In genomic region chrX:36551351-36551750, GRCm38 (mm10) we compare ENCODE assay signal across 9 mouse cellular contexts. TPM values are rescaled to one million over a fixed set of nuclear protein-coding genes. Genes with fewer than 3 reads are reported as not detected.
DNase-seq lines count a peak whose midpoint lies in the region; ATAC-seq lines count a peak whose summit lies in the region.
"Had no signal": no experiment of that assay in that cellular context is flagged by ENCODE, and none has a peak within 500 bp of the region (broad histone marks: within the 10 kb centered on the region; RNA-seq: fewer than 3 reads in every experiment).

No protein-coding gene starts in this region.

- H3K9ac ChIP-seq in lung, embryonic 15.5 days = no peak overlapping the region
- no peak overlapping the region for H3K9ac ChIP-seq in hindbrain, embryonic 15.5 days
- no peak overlapping the region for H3K9ac ChIP-seq in stomach, embryonic 14.5 days (replicated peaks; ENCODE audit: low read depth, low read length)

- 26% methylated on average over 6 of the region's 6 CpGs for WGBS in lung, embryonic 15.5 days
- 30% methylated on average over 6 of the region's 6 CpGs for WGBS in hindbrain, embryonic 15.5 days
- WGBS in stomach, embryonic 14.5 days = 33% methylated on average over 6 of the region's 6 CpGs

- no peaks in the 10 kb centered on the region for H3K4me1 ChIP-seq in lung, embryonic 15.5 days
- 0 out of 2 replicates have a peak, but pooled peaks cover 6% of the 10 kb centered on the region for H3K4me1 ChIP-seq in hindbrain, embryonic 15.5 days (replicated peaks)
- H3K4me1 ChIP-seq in stomach, embryonic 14.5 days (ENCODE audit: control insufficient read depth, insufficient read depth, low read length) = no peaks in the 10 kb centered on the region

- ATAC-seq in frontal cortex, adult (ENCODE audit: low TSS enrichment) = peak; percentile 81
- ATAC-seq in lung, embryonic 15.5 days (ENCODE audit: borderline replicate concordance, extremely low read depth, low FRiP score, low TSS enrichment) = no peak
- no peak for ATAC-seq in hindbrain, embryonic 15.5 days (ENCODE audit: low FRiP score, low read depth)
- no peak for ATAC-seq in stomach, embryonic 14.5 days (ENCODE audit: insufficient number of reproducible peaks, insufficient read depth, low FRiP score, low read depth)
- no peak for ATAC-seq in CD4-positive, CD25-positive, alpha-beta regulatory T cell, adult 4 months

- peak overlapping the region; percentile 87 for H3K27ac ChIP-seq in lung, embryonic 15.5 days
- H3K27ac ChIP-seq in hindbrain, embryonic 15.5 days (replicated peaks) = peak overlapping the region; percentile 55
- peak overlapping the region; percentile 91 for H3K27ac ChIP-seq in stomach, embryonic 14.5 days (ENCODE audit: low read length)

- no peaks in the 10 kb centered on the region for H3K27me3 ChIP-seq in lung, embryonic 15.5 days
- no peaks in the 10 kb centered on the region for H3K27me3 ChIP-seq in hindbrain, embryonic 15.5 days
- no peaks in the 10 kb centered on the region for H3K27me3 ChIP-seq in stomach, embryonic 14.5 days (ENCODE audit: control insufficient read depth, insufficient read depth, low read length)

- H3K9me3 ChIP-seq in lung, embryonic 15.5 days = no peaks in the 10 kb centered on the region
- no peaks in the 10 kb centered on the region for H3K9me3 ChIP-seq in hindbrain, embryonic 15.5 days
- no peaks in the 10 kb centered on the region for H3K9me3 ChIP-seq in stomach, embryonic 14.5 days (ENCODE audit: control insufficient read depth, low read depth, low read length)

- no peaks in the 10 kb centered on the region for H3K36me3 ChIP-seq in lung, embryonic 15.5 days
- no peaks in the 10 kb centered on the region for H3K36me3 ChIP-seq in hindbrain, embryonic 15.5 days
- H3K36me3 ChIP-seq in stomach, embryonic 14.5 days (ENCODE audit: control insufficient read depth, insufficient read depth, low read length) = no peaks in the 10 kb centered on the region

- 0 out of 2 replicates have a peak overlapping the region, but pooled peaks have one; percentile 3 for H3K4me2 ChIP-seq in lung, embryonic 15.5 days
- no peak overlapping the region for H3K4me2 ChIP-seq in hindbrain, embryonic 15.5 days
- no peak overlapping the region for H3K4me2 ChIP-seq in stomach, embryonic 14.5 days (replicated peaks; ENCODE audit: low read depth, low read length)

- DNase-seq in frontal cortex, postnatal 10 days (ENCODE audit: low spot score in 2 of 2) = no peak
- DNase-seq in lung, postnatal 14 days = no peak
- DNase-seq in left cerebral cortex, adult 11 months (ENCODE audit: low spot score) = no peak
- DNase-seq: thymus, adult 18-20 months had no signal

- H3K4me3 ChIP-seq in lung, embryonic 15.5 days = no peak overlapping the region
- H3K4me3 ChIP-seq in hindbrain, embryonic 15.5 days = no peak overlapping the region
- H3K4me3 ChIP-seq in stomach, embryonic 14.5 days (ENCODE audit: low read depth, low read length) = no peak overlapping the region

RNA-seq across cellular contexts. Expression of gene Pgrmc1, which starts 46.7 kb away (rescaled TPM):
- polyA plus RNA-seq in lung, embryonic 15.5 days (2015; fragmentation: Nextera tagmentation; extraction: Ambion mirVana) = 233 and 239 TPM in 2 replicates
- 607 and 612 TPM in 2 replicates for polyA plus RNA-seq in hindbrain, embryonic 15.5 days (2015; fragmentation: Nextera tagmentation; extraction: Ambion mirVana)
- polyA plus RNA-seq in stomach, embryonic 14.5 days (2014; fragmentation: Nextera tagmentation; extraction: Ambion mirVana) = 245 and 259 TPM in 2 replicates
- polyA plus RNA-seq in CD4-positive, CD25-positive, alpha-beta regulatory T cell, adult 4 months (2017; shearing (Covaris generic)) = 10 to 100 TPM; 57.8 to 64.4 TPM

RNA-seq across cellular contexts. Expression of gene Gm14569, which starts 59.7 kb away (rescaled TPM):
- 0.04 TPM in 1 of 2 replicates, not detected in the other for polyA plus RNA-seq in lung, embryonic 15.5 days (2015; fragmentation: Nextera tagmentation; extraction: Ambion mirVana)
- 0.05 TPM in 1 of 2 replicates, not detected in the other for polyA plus RNA-seq in hindbrain, embryonic 15.5 days (2015; fragmentation: Nextera tagmentation; extraction: Ambion mirVana)
- polyA plus RNA-seq in stomach, embryonic 14.5 days (2014; fragmentation: Nextera tagmentation; extraction: Ambion mirVana) = not detected in 2 replicates
- polyA plus RNA-seq in CD4-positive, CD25-positive, alpha-beta regulatory T cell, adult 4 months (2017; shearing (Covaris generic)) = not detected
